Mouse (Mus musculus) activated CD4-positive, CD25-positive, alpha-beta regulatory T cell (primary cell): ENCODE results near the gene Col18a1. TPM values are rescaled to one million over a fixed set of nuclear protein-coding genes. Genes with fewer than 3 reads are reported as not detected.

Experiments used
- polyA plus RNA-seq, 2 experiments: library from polyadenylated mRNA; unstranded; fragments of 100-300 nt; shearing (Covaris generic); gene quantifications; one replicate each; pipeline ENCODE4 v1.2.1; 2017

Col18a1 gene
- polyA plus RNA-seq: under 1 TPM; 0.42 to 0.72 TPM

GRCm38 (mm10) chr10:77165963-77166717 lies at the start of gene Col18a1:
Col18a1 (minus strand) TSS chr10:77166548.

GRCm38 (mm10) chr10:77031768-77032375 lies 134.5 kb downstream of the Col18a1 start, which contains the start of gene Slc19a1:
Slc19a1 (plus strand) TSS chr10:77032241.

Other genes starting within 250 kb of the Col18a1 start
- 1 to 10 TPM; 6.2 to 9.6 TPM for gene Pcbp3, start 204.7 kb downstream of the Col18a1 start, polyA plus RNA-seq
- 10 to 100 TPM; 29.8 to 34.4 TPM for gene Slc19a1, start 134.3 kb downstream of the Col18a1 start, polyA plus RNA-seq
- gene Pofut2, start 92.7 kb upstream of the Col18a1 start, polyA plus RNA-seq: 10 to 100 TPM; 34.3 to 35.4 TPM